Mouse (Mus musculus) gastrocnemius, adult 18-20 months (tissue): ENCODE data around the gene Cd300lb. TPM values are rescaled to one million over a fixed set of nuclear protein-coding genes. Genes with fewer than 3 reads are reported as not detected.
A peak's percentile ranks its signal among the peaks of the same experiment; 100 is the strongest.

Source experiments
- DNase-seq: peaks from one replicate; pipeline ENCODE4 v3.0.0; 2021; ENCODE audit warnings: low spot score
- total RNA-seq, 2 experiments: library from RNA; stranded (reverse); gene quantifications; 2 replicates each; pipeline ENCODE4 v1.2.3; 2021

Cd300lb gene
- total RNA-seq, 2 experiments from 2014 or later = 0.09 to 0.24 TPM

DNA sequence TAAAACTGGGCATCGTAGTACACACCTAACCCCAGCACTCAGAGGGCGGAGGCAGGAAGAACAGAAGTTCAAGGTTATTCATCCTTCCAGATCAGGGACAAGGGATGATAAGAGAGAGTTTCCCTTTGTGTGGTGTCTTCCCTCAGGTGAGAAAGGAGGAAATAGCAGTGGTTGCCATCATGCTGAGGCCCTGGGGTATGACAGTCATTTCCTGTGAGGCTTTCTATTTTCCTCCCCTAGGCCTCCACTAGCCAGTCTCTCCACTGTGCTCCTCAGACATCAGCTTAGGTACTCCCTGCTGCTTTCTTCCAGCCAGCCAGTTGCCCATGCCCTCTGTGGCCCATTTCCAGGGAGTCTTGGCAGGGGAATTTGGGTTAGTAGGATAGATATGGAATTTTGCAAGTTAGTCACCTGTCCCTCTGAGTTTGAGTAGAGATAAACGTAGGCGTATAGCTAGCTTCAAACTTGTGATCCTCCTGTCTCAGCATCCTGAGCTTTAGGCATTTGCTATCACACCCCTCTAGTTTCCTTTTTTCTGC is 50.9 kb downstream of the Cd300lb start:
- no peak for DNase-seq

DNA sequence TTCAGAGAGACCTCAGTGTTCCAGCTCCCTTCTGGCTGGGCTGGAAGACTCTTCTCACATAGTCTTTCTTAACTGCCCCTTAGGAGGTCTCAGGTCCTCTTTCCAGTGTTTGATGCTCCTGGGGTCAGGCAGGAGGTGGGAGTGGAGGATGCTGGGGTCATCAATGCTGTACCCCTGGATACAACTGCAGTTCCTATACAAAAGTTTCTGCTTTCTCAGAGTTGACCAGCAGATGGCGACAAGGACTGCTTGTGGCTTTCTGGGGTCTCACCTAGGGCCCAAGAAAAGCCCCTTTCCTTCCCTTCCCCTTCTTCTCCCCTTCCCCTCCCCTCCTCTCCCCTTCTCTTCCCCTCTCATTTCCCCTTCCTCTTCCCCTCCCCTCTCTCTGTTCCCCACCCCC is 53.6 kb downstream of the Cd300lb start:
- peak; percentile 40 for DNase-seq

DNA sequence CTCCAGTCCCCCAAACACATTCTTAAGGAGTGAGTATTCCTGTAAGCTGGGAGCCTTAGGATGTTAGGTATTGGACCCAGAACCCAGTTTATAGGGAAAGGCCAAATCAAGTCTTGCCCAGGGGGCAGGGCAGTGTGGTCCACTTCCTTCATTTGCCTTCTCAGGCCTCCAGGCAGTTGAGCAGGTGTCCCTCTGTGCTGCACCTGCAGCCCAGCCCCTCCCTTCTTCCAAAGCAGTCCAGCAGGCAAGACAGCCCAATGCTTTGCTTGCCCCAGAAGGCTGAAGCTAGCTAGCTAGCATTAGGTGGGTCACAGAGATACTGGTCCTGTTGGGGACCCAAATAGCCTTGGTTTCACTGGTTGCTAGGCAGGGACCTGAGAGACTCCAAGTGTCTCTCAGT is 54.0 kb downstream of the Cd300lb start:
- DNase-seq = no peak

DNA sequence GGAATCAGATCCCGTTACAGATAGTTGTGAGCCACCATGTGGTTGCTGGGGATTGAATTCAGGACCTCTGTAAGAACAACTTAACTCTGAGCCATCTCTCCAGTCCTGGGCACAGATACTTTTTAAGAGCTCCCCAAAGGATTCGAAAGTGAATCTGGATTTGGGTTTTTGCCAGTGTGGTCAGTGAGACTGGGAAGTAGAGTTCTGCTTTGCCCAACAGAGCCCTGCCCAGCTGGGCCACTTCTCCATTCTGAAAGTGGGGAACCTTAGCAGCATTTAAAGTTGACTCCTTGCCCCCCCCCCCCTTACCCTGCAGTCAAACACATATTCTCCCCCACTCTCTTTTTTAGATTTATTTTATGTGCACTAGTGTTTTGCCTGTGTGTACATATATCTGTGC is 54.5 kb downstream of the Cd300lb start:
- DNase-seq = no peak

DNA sequence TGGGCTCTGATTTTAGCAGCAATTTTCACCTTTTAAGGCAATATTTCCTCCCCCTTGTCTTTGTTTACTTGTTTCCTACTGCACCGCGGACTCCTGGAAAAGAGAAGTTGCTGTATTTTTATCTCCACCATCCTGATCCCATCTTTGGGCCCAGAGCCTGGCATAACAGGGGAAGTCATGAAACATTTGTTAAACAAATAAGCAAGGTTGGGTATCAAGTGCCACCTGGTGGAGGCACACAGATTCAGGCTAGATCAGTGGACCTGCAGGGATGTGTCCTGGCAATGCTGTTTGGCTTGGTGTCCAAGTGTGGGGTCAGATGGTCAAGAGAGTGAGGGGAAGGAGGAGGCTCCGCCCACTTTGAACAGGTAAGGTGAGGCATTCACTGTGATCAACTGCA is 57.0 kb downstream of the Cd300lb start:
- peak; percentile 65 for DNase-seq

DNA sequence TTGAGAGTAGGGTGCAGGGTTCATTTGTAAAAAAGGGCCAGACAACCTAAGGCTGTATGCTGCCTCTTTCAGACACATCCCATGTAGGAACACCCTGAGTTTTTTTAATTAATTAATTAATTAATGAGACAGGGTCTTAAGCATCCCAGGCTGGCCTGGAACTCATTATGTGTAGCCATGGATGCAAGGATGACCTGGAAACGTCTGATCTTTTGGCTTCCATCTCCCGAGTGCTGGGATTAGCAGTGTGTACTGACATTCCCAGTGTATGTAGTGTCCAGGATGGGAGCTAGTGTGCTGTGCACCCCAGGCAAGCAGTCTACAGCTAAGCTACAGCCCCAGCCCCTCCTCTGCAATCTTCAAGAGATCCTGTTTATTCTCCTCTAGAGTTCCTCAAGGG is 57.6 kb downstream of the Cd300lb start:
- no peak for DNase-seq

DNA sequence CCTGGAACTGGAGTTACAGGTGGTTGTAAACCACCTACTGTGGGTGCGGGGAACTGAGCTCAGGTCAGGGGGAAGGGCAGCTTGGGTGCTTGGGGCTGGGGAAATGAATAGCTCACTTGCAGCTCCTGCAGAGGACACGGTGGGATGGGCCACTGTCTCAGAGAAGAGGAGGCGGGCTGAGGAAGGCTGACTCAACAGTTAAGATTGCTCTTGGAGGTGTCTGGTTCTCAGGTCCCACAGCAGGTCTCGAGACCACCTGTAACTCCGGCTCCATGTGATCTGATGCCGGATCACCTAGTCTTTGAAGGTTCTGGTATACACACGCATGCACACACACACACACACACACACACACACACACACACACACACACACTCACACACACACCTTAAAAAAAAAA is 58.0 kb downstream of the Cd300lb start:
- no peak for DNase-seq

DNA sequence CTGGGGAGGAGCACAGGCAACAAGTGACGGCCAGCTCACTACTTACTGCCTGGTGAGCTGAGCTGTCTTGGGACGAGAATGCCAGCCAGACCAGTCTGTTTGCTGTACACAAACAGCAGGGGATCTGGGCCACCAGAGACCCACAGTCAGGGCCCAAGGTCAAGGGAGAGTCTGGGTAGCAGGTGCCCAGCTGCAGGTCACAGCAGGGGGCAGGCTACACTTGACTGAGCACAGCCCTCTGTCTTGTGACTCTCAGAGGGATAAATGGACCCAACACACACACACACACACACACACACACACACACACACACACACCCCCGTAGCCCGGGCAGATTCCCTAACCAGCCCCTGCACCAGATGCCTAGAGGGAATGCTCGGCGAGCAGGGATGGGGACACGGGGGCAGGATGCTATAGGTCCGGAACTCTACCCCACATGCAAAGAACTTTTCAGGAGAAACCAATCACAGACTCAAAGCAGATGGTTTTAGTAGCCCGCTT is 58.8 kb downstream of the Cd300lb start:
- DNase-seq = no peak

DNA sequence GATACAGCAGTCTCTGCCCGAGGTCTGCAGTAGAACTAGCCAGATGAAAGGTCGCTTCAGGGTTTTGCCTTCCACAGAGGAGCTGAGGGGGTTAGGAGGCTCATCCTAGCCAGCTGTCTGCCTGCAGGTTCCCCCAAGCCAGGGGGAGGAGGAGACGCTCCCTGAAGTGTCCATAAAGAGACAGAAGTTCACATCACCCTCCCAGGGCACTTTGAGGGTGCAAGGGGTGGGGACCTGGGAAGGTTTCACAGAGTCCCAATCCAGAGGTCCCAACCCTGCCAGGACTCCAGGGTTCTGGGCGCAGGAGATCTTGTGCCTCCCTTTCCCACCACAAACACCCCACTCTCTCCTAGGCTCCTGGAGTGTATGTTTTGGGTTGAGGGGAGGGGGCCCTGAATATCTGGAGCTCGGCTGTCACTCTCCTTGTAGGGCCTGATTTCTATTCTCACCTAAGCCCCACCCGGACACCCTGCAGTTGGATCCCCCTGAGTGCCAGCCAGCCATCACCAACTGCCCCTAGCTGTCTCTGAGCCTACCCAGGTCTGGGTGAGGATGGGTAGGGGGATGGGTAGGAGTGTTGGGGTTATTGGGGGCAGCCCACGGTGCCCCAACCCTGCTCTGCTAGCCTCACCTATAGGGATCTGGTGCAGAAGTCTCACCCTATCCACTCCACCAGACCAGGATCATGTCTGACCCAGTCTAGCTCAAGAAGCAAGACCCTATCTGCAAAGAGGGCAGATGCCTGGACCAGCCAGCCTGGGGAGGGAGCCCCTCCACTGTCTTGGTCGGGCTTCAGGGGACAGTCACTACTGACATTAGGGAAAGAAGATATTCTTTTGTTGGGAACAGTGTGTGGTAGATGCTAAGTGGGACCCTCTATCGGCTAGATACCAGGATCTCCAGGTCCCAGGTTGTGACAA is 59.7 kb downstream of the Cd300lb start:
- no peak for DNase-seq

DNA sequence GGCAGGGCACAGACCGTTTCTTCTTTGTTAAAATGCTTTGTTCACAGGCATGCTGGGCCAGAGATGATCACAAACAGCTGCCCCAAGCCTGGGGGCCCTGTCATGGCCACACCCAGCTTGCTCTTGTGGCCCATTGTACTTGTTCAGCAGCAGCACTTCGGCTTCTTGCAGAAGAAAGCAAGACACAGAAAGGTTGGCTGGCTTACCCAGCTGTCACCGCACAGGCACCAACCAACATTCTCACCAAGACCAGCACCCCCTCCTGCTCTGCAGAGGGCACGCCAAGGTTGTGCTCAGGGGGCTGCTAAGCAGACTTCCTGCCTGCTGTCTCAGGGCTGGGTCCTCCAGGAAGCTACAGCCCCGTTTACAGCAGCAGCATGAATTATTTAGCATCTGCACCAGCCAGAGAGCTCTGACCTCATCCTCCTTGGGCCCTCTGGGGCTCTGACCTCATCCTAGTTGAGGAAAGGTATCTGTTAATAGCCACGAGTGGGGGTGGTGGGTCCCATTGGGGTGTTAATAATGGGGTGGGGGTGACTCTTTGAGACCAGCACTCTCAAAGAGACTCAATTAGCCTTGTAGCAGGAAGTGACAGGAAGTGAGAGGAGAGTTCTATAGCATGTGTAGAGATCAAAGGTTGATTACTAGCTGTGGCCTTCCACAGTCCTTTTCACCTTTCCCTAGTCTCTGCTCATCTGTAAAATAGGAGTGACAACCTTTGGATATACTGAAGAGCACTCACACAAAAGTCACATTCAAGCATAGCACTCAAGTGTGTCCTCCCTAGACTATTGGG is 61.0 kb downstream of the Cd300lb start:
- DNase-seq = no peak

Other genes with a start within 250 kb of the Cd300lb start
- under 1 TPM; 0.07 to 0.12 TPM for gene Dnaic2, start 207.0 kb downstream of the Cd300lb start, total RNA-seq
- 1 to 10 TPM in 1 of 2 experiments, under 1 TPM in 1; 0.57 to 1.1 TPM for gene Kif19a, start 169.0 kb downstream of the Cd300lb start, total RNA-seq
- not detected for gene Btbd17, start 138.4 kb downstream of the Cd300lb start, total RNA-seq
- gene Gpr142, start 135.5 kb downstream of the Cd300lb start, total RNA-seq = not detected
- gene Gprc5c, start 83.2 kb downstream of the Cd300lb start, total RNA-seq = 10 to 100 TPM; 39.7 to 43.7 TPM
- under 1 TPM; 0.59 to 0.81 TPM for gene Cd300a, start 44.3 kb downstream of the Cd300lb start, total RNA-seq
- gene Cd300c, start 34.8 kb upstream of the Cd300lb start, total RNA-seq = not detected
- gene Cd300ld, start 55.5 kb upstream of the Cd300lb start, total RNA-seq = under 1 TPM; 0.11 to 0.33 TPM
- under 1 TPM; 0.21 to 0.32 TPM for gene Cd300c2, start 67.5 kb upstream of the Cd300lb start, total RNA-seq
- gene Cd300ld2, start 81.8 kb upstream of the Cd300lb start, total RNA-seq = not detected
- not detected for gene Cd300ld4, start 92.6 kb upstream of the Cd300lb start, total RNA-seq
- 1 to 10 TPM in 1 of 2 experiments, not detected in 1; 2.7 TPM for gene Cd300ld5, start 103.4 kb upstream of the Cd300lb start, total RNA-seq
- 1 to 10 TPM; 1.8 to 2.0 TPM for gene Cd300ld3, start 114.0 kb upstream of the Cd300lb start, total RNA-seq
- not detected for gene Cd300e, start 127.8 kb upstream of the Cd300lb start, total RNA-seq
- gene Rab37, start 157.0 kb upstream of the Cd300lb start, total RNA-seq = under 1 TPM in 1 of 2 experiments, not detected in 1; 0.36 TPM
- not detected for gene Cd300lf, start 199.6 kb upstream of the Cd300lb start, total RNA-seq
- gene Slc9a3r1, start 229.0 kb upstream of the Cd300lb start, total RNA-seq = 1 to 10 TPM; 1.6 to 1.9 TPM